Mouse (Mus musculus): ENCODE measurements at regions not wholly inside any gene's neighbourhood (a gene's known extent, or its start where the extent isn't known, plus 50 kb on each side); places are given as distances from the start of the nearest gene placed in this dataset.

GRCm38 (mm10) chr11:38818141-38818540, 1582.4 kb upstream of the Tenm2 start:
- no peaks in the 10 kb centered on the region for H3K9me3 ChIP-seq (replicated peaks; ENCODE audit: low read length)
- WGBS, result 63% methylated on average over 3 of the region's 3 CpGs
- no peak for ATAC-seq (replicated peaks; ENCODE audit: low FRiP score, low read depth)

GRCm38 (mm10) chr11:38783548-38783947, 1547.8 kb upstream of the Tenm2 start:
- no peaks in the 10 kb centered on the region for H3K9me3 ChIP-seq (replicated peaks; ENCODE audit: low read length)
- 60% methylated on average over 4 of the region's 4 CpGs for WGBS
- H3K4me2 ChIP-seq (ENCODE audit: low read length), result no peak overlapping the region
- no peaks in the 10 kb centered on the region for H3K27me3 ChIP-seq (ENCODE audit: insufficient read depth, low read length)
- no peak for TF ChIP-seq CTCF (IDR thresholded peaks at IDR 0.05; ENCODE audit: low read depth)
- DNase-seq (ENCODE audit: low spot score) (no peak), ATAC-seq (replicated peaks; ENCODE audit: low FRiP score, low read depth) (no peak)
- no peak overlapping the region for H3K27ac ChIP-seq
- no peak overlapping the region for H3K4me3 ChIP-seq (replicated peaks; ENCODE audit: low read depth, low read length)
- no peaks in the 10 kb centered on the region for H3K36me3 ChIP-seq (ENCODE audit: insufficient read depth, low read length)
- no peaks in the 10 kb centered on the region for H3K4me1 ChIP-seq (replicated peaks; ENCODE audit: insufficient read depth, low read length)
- no peak overlapping the region for H3K9ac ChIP-seq (ENCODE audit: low read depth, low read length)

More at GRCm38 (mm10) chr11:38818141-38818540, 1582.4 kb upstream of the Tenm2 start:
- H3K27me3 ChIP-seq (ENCODE audit: insufficient read depth, low read length), result no peaks in the 10 kb centered on the region
- H3K4me2 ChIP-seq (ENCODE audit: low read length), result no peak overlapping the region
- H3K4me3 ChIP-seq (replicated peaks; ENCODE audit: low read depth, low read length), result no peak overlapping the region
- H3K9ac ChIP-seq (ENCODE audit: low read depth, low read length), result no peak overlapping the region
- H3K4me1 ChIP-seq (replicated peaks; ENCODE audit: insufficient read depth, low read length), result no peaks in the 10 kb centered on the region
- H3K27ac ChIP-seq, result no peak overlapping the region
- no peak for DNase-seq (ENCODE audit: low spot score)
- no peaks in the 10 kb centered on the region for H3K36me3 ChIP-seq (ENCODE audit: insufficient read depth, low read length)
- no peak for TF ChIP-seq CTCF (IDR thresholded peaks at IDR 0.05; ENCODE audit: low read depth)

- H3K9ac ChIP-seq (ENCODE audit: low read depth, low read length), result no peak overlapping the region
These were observed 1543.8 kb upstream of the Tenm2 start for GRCm38 (mm10) chr11:38779585-38779984.

GRCm38 (mm10) chr11:38762241-38762640, 1526.5 kb upstream of the Tenm2 start:
- Histone ChIP-seq H3K9me3 (replicated peaks; ENCODE audit: low read length) (no peaks in the 10 kb centered on the region), H3K27ac (no peak overlapping the region), H3K36me3 (ENCODE audit: insufficient read depth, low read length) (no peaks in the 10 kb centered on the region), H3K4me2 (ENCODE audit: low read length) (no peak overlapping the region), H3K4me3 (replicated peaks; ENCODE audit: low read depth, low read length) (no peak overlapping the region), H3K4me1 (replicated peaks; ENCODE audit: insufficient read depth, low read length) (no peaks in the 10 kb centered on the region), H3K9ac (ENCODE audit: low read depth, low read length) (no peak overlapping the region), H3K27me3 (ENCODE audit: insufficient read depth, low read length) (no peaks in the 10 kb centered on the region)
- ATAC-seq (replicated peaks; ENCODE audit: low FRiP score, low read depth) (no peak), DNase-seq (ENCODE audit: low spot score) (no peak)
- no peak for TF ChIP-seq CTCF (IDR thresholded peaks at IDR 0.05; ENCODE audit: low read depth)
- 72% methylated on average over 2 of the region's 2 CpGs for WGBS

More at GRCm38 (mm10) chr11:38779585-38779984, 1543.8 kb upstream of the Tenm2 start:
- H3K4me1 ChIP-seq (replicated peaks; ENCODE audit: insufficient read depth, low read length), result no peaks in the 10 kb centered on the region
- no peaks in the 10 kb centered on the region for H3K36me3 ChIP-seq (ENCODE audit: insufficient read depth, low read length)
- ATAC-seq (replicated peaks; ENCODE audit: low FRiP score, low read depth), result no peak
- DNase-seq (ENCODE audit: low spot score), result no peak
- no peak for TF ChIP-seq CTCF (IDR thresholded peaks at IDR 0.05; ENCODE audit: low read depth)
- 73% methylated on average over 1 of the region's 1 CpGs for WGBS
- no peaks in the 10 kb centered on the region for H3K27me3 ChIP-seq (ENCODE audit: insufficient read depth, low read length)
- H3K27ac ChIP-seq, result no peak overlapping the region
- no peak overlapping the region for H3K4me3 ChIP-seq (replicated peaks; ENCODE audit: low read depth, low read length)
- no peaks in the 10 kb centered on the region for H3K9me3 ChIP-seq (replicated peaks; ENCODE audit: low read length)
- no peak overlapping the region for H3K4me2 ChIP-seq (ENCODE audit: low read length)

GRCm38 (mm10) chr11:38747549-38747948, 1511.8 kb upstream of the Tenm2 start:
- TF ChIP-seq CTCF (IDR thresholded peaks at IDR 0.05; ENCODE audit: low read depth), result peak; percentile 68
- no peaks in the 10 kb centered on the region for H3K4me1 ChIP-seq (replicated peaks; ENCODE audit: insufficient read depth, low read length)
- ATAC-seq (replicated peaks; ENCODE audit: low FRiP score, low read depth), result no peak
- no peak overlapping the region for H3K27ac ChIP-seq
- no peak overlapping the region for H3K4me2 ChIP-seq (ENCODE audit: low read length)
- no peak overlapping the region for H3K9ac ChIP-seq (ENCODE audit: low read depth, low read length)
- peak; percentile 47 for DNase-seq (ENCODE audit: low spot score)
- no peaks in the 10 kb centered on the region for H3K9me3 ChIP-seq (replicated peaks; ENCODE audit: low read length)
- no peaks in the 10 kb centered on the region for H3K36me3 ChIP-seq (ENCODE audit: insufficient read depth, low read length)
- WGBS, result 50% methylated on average over 3 of the region's 3 CpGs
- no peak overlapping the region for H3K4me3 ChIP-seq (replicated peaks; ENCODE audit: low read depth, low read length)
- no peaks in the 10 kb centered on the region for H3K27me3 ChIP-seq (ENCODE audit: insufficient read depth, low read length)

- Histone ChIP-seq H3K4me1 (replicated peaks; ENCODE audit: insufficient read depth, low read length) (no peaks in the 10 kb centered on the region), H3K4me3 (replicated peaks; ENCODE audit: low read depth, low read length) (no peak overlapping the region)
- 53% methylated on average over 2 of the region's 2 CpGs for WGBS
These were observed 1493.3 kb upstream of the Tenm2 start for GRCm38 (mm10) chr11:38729101-38729500.

GRCm38 (mm10) chr11:38715697-38716096, 1479.9 kb upstream of the Tenm2 start:
- H3K9me3 ChIP-seq (replicated peaks; ENCODE audit: low read length), result no peaks in the 10 kb centered on the region
- H3K27ac ChIP-seq, result no peak overlapping the region
- H3K27me3 ChIP-seq (ENCODE audit: insufficient read depth, low read length), result no peaks in the 10 kb centered on the region
- no peak for DNase-seq (ENCODE audit: low spot score)
- WGBS, result 44% methylated on average over 3 of the region's 3 CpGs
- no peak for ATAC-seq (replicated peaks; ENCODE audit: low FRiP score, low read depth)
- TF ChIP-seq CTCF (IDR thresholded peaks at IDR 0.05; ENCODE audit: low read depth), result no peak
- H3K4me3 ChIP-seq (replicated peaks; ENCODE audit: low read depth, low read length), result no peak overlapping the region
- H3K4me1 ChIP-seq (replicated peaks; ENCODE audit: insufficient read depth, low read length), result no peaks in the 10 kb centered on the region
- no peak overlapping the region for H3K9ac ChIP-seq (ENCODE audit: low read depth, low read length)
- no peaks in the 10 kb centered on the region for H3K36me3 ChIP-seq (ENCODE audit: insufficient read depth, low read length)
- H3K4me2 ChIP-seq (ENCODE audit: low read length), result no peak overlapping the region

More at GRCm38 (mm10) chr11:38729101-38729500, 1493.3 kb upstream of the Tenm2 start:
- TF ChIP-seq CTCF (IDR thresholded peaks at IDR 0.05; ENCODE audit: low read depth), result no peak
- ATAC-seq (replicated peaks; ENCODE audit: low FRiP score, low read depth) (no peak), DNase-seq (ENCODE audit: low spot score) (no peak)
- H3K27me3 ChIP-seq (ENCODE audit: insufficient read depth, low read length), result no peaks in the 10 kb centered on the region
- H3K36me3 ChIP-seq (ENCODE audit: insufficient read depth, low read length), result no peaks in the 10 kb centered on the region
- H3K27ac ChIP-seq, result no peak overlapping the region
- no peak overlapping the region for H3K9ac ChIP-seq (ENCODE audit: low read depth, low read length)
- H3K4me2 ChIP-seq (ENCODE audit: low read length), result no peak overlapping the region
- no peaks in the 10 kb centered on the region for H3K9me3 ChIP-seq (replicated peaks; ENCODE audit: low read length)

All from kidney, postnatal 0 days (tissue).